Mouse (Mus musculus): ENCODE measurements around the gene Tmprss11e. TPM values are rescaled to one million over a fixed set of nuclear protein-coding genes. Genes with fewer than 3 reads are reported as not detected.

Tmprss11e gene
- polyA plus RNA-seq (2015; fragmentation: Nextera tagmentation; extraction: Ambion mirVana): not detected in 2 replicates

DNA sequence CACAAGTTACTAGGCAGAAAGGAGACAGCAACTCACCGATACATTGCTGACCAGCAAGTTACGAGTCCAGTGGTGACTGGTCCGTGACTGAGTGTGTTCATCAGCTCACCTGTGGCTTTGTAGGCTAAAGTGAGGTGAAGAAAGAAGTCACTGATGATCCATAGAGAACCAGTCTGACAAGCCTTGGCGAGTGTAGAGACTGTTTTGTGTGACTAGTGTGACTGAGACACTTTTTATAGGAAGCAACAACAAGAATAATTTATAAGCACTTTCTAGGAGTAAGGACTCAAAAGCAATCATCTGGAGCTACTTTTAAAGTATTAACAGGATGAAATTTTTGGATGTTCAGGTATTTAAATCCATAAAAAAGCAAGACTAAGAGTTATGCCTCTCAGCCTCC lies at the start of gene Tmprss11e:
TSS of gene Tmprss11e (minus strand) at position 101 of the 400 bp plus-strand sequence.
- no peak within 1 kb of the TSS for H3K9ac ChIP-seq
- no peaks in the 10 kb centered on the region for H3K4me1 ChIP-seq (replicated peaks)
- H3K4me2 ChIP-seq (replicated peaks): no peak within 1 kb of the TSS
- H3K4me3 ChIP-seq (replicated peaks): no peak within 1 kb of the TSS
- no peak within 1 kb of the TSS for H3K27ac ChIP-seq
- no peaks in the 10 kb centered on the region for H3K27me3 ChIP-seq (replicated peaks)
- no peaks in the 10 kb centered on the region for H3K36me3 ChIP-seq
- 80% methylated on average over 4 of the region's 4 CpGs for WGBS
- no peaks in the 10 kb centered on the region for H3K9me3 ChIP-seq
- no peak for ATAC-seq

DNA sequence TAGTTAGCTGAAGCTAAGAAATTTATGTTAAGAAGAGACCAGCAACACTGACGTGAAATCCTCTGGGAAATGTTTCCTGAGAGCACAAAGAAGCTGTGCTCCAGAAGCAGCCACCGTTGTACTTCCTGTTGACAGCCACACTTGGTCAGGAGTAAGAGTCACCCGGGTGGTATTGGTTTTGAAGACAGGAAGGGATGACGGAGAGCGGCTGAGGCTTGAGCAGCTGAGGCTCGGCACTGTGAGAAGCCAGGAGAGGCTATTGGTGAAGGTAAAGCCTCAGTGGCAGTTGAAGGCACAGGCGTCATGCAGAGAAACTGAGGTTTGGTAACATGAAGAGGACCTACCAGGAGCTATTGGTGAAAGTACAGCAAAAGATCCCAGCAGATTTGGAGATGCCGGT lies 47.2 kb upstream of the Tmprss11e start:
- no peaks in the 10 kb centered on the region for H3K27me3 ChIP-seq (replicated peaks)
- 64% methylated on average over 8 of the region's 8 CpGs for WGBS
- H3K4me1 ChIP-seq (replicated peaks): no peaks in the 10 kb centered on the region
- no peak overlapping the region for H3K4me2 ChIP-seq (replicated peaks)
- H3K4me3 ChIP-seq (replicated peaks): no peak overlapping the region
- ATAC-seq: no peak
- H3K9me3 ChIP-seq: no peaks in the 10 kb centered on the region
- H3K9ac ChIP-seq: no peak overlapping the region
- no peaks in the 10 kb centered on the region for H3K36me3 ChIP-seq
- H3K27ac ChIP-seq: no peak overlapping the region

DNA sequence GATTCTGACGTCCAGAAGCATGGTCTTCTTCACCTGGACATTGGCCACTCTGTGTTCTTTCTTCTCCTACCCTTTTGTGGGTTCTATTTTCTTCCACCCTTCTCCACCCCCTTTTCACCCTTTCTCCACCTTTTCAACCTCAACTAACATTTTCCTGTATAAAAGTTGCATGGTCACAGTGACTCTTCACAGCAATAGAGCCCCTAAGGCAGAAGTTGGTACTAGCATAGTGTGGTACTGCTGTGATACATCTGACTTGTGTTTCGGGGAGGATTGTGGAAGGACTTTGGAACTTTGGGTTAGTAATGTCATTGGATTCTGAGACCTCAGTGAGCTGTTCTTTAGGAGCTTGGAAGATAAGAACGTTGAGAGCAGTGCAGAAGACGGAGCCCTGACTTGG lies 46.6 kb upstream of the Tmprss11e start:
- Histone ChIP-seq H3K4me3 (replicated peaks) (no peak overlapping the region), H3K9ac (no peak overlapping the region), H3K36me3 (no peaks in the 10 kb centered on the region), H3K4me2 (replicated peaks) (no peak overlapping the region), H3K27me3 (replicated peaks) (no peaks in the 10 kb centered on the region), H3K9me3 (no peaks in the 10 kb centered on the region), H3K4me1 (replicated peaks) (no peaks in the 10 kb centered on the region), H3K27ac (no peak overlapping the region)
- no peak for ATAC-seq
- WGBS: 58% methylated on average over 4 of the region's 4 CpGs

DNA sequence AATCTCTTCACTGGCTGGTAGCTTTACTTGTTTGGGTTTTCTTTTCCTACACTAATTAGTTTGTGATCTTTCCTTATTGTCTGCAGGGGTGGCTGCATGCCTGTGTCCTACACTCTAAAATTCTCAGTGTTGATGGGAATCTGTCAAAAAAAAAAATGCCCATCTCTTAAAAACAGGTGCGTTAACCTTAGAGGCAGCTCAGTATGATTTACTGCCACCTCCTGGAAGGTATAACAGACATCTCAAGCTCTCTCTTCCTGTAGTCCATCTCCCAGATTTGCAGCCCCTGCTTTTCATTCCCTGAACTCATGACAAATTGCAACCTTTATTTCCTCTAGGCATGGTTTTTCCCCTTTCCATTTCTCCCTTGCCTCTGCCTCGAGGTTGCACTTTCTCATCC lies 44.3 kb upstream of the Tmprss11e start:
- Histone ChIP-seq H3K27me3 (replicated peaks) (no peaks in the 10 kb centered on the region), H3K9ac (no peak overlapping the region), H3K9me3 (no peaks in the 10 kb centered on the region), H3K4me3 (replicated peaks) (no peak overlapping the region), H3K4me1 (replicated peaks) (no peaks in the 10 kb centered on the region), H3K27ac (no peak overlapping the region), H3K36me3 (no peaks in the 10 kb centered on the region), H3K4me2 (replicated peaks) (no peak overlapping the region)
- ATAC-seq: no peak
- 31% methylated on average over 2 of the region's 2 CpGs for WGBS

DNA sequence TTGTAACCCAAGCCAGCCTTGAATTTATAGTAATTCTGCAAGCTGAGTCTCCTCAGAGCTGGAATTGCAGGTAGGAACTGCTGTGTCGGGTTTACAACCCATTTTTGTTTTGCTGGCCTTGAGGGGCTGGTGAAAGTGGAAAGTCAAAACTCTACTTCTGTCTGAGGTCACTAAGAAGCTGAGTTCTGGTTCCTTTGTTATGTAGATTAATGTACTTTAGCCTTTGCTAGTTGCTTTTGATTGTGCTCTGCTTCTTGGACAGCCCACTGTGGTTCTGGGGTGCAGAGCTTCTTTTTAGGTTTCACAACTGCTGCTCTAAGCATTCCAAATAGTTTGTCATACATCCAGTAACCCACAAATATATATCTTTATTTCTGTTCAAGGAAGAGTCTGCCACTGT lies 41.2 kb upstream of the Tmprss11e start:
- Histone ChIP-seq H3K4me2 (replicated peaks) (no peak overlapping the region), H3K36me3 (no peaks in the 10 kb centered on the region), H3K9ac (no peak overlapping the region), H3K4me3 (replicated peaks) (no peak overlapping the region), H3K27ac (no peak overlapping the region), H3K9me3 (no peaks in the 10 kb centered on the region), H3K27me3 (replicated peaks) (no peaks in the 10 kb centered on the region), H3K4me1 (replicated peaks) (no peaks in the 10 kb centered on the region)
- WGBS: 49% methylated on average over 1 of the region's 1 CpGs
- ATAC-seq: no peak

DNA sequence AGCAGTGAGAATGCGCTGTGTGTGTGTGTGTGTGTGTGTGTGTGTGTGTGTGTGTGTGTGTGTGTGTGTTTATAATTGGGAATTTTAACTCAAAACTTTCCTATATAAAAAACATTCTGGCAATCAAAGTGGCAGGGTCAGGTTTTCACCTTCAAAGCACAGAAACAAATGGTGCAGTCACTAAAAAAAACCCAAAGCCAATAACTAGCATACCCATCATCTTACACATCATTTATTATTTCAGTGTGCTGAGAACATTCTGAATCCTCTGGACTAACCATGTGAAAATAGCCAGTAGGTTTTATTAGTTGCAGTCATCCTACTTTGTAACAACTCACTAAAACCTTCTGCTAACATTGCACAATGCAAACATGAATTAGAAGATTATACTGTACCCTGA lies 38.6 kb upstream of the Tmprss11e start:
- Histone ChIP-seq H3K9ac (no peak overlapping the region), H3K27me3 (replicated peaks) (no peaks in the 10 kb centered on the region), H3K4me3 (replicated peaks) (no peak overlapping the region), H3K36me3 (no peaks in the 10 kb centered on the region), H3K4me2 (replicated peaks) (no peak overlapping the region), H3K9me3 (no peaks in the 10 kb centered on the region), H3K27ac (no peak overlapping the region), H3K4me1 (replicated peaks) (no peaks in the 10 kb centered on the region)
- ATAC-seq: no peak
- 71% methylated on average over 1 of the region's 1 CpGs for WGBS

DNA sequence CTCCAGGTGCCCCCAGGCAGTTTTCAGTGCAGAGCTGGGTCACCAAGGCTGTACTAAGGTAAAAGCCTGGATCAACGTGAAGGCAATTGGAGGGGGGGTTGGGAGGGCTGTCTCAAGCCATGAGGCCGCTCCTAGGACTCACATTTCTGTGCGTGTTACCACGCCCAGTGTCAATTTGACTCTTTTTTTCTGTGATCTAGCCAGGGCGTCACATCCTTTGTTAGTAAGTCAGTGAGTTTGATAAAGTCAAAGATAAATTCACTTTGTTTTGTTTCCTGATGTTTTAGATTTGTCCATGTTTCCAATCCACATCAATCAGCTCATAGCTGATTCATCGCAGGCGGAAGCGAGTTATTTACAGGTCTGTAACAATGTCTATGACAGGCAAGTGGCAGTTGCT lies 37.4 kb upstream of the Tmprss11e start:
- Histone ChIP-seq H3K9ac (no peak overlapping the region), H3K4me2 (replicated peaks) (no peak overlapping the region), H3K9me3 (no peaks in the 10 kb centered on the region), H3K27ac (no peak overlapping the region), H3K4me1 (replicated peaks) (no peaks in the 10 kb centered on the region), H3K27me3 (replicated peaks) (no peaks in the 10 kb centered on the region), H3K4me3 (replicated peaks) (no peak overlapping the region), H3K36me3 (no peaks in the 10 kb centered on the region)
- WGBS: 58% methylated on average over 8 of the region's 8 CpGs
- peak; percentile 43; the same call in 1 of the 2 replicates for ATAC-seq

DNA sequence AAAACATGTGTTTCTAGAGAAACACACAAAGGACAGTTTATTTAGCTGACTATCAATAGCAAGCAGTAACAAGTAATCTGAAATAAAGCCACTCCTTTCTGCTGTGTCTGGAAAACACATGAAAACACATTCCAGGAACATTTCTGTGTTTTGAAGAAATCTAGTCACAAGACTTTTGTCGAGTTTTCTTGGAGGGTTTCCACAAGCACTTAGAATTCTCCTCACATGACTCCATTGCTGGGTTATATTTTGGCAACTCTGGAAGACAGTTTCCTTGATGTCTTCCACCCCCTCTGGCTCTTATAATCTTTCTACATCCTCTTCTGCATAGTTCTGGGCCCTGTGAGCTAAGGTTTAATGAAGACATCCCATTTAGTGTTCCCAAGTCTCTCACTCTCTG lies 32.9 kb upstream of the Tmprss11e start:
- Histone ChIP-seq H3K9me3 (no peaks in the 10 kb centered on the region), H3K9ac (no peak overlapping the region), H3K4me1 (replicated peaks) (no peaks in the 10 kb centered on the region), H3K27me3 (replicated peaks) (no peaks in the 10 kb centered on the region), H3K36me3 (no peaks in the 10 kb centered on the region), H3K4me2 (replicated peaks) (no peak overlapping the region), H3K4me3 (replicated peaks) (no peak overlapping the region), H3K27ac (no peak overlapping the region)
- WGBS: 48% methylated on average over 1 of the region's 1 CpGs
- no peak for ATAC-seq

DNA sequence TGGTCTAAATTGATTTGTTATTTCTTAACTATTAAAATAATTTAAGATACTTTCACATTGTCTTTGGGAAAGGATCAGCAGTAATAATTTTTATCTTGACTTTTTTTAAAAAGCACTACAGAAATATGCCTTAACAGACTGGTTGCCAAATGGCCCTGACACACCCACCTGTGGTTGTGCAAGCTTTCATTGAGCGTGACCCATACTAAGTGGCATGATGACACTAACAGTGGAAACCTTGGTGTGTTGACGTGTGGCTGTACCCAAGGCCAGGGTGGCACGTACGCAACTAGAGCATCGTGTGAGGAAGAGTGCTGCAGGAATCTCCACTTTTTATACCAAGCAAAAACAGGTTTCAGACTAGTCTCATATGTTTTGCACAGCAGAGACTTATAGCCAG lies 31.3 kb upstream of the Tmprss11e start:
- ATAC-seq: no peak
- Histone ChIP-seq H3K4me3 (replicated peaks) (no peak overlapping the region), H3K9ac (no peak overlapping the region), H3K4me1 (replicated peaks) (no peaks in the 10 kb centered on the region), H3K36me3 (no peaks in the 10 kb centered on the region), H3K27ac (no peak overlapping the region), H3K4me2 (replicated peaks) (no peak overlapping the region), H3K9me3 (no peaks in the 10 kb centered on the region), H3K27me3 (replicated peaks) (no peaks in the 10 kb centered on the region)
- 89% methylated on average over 5 of the region's 5 CpGs for WGBS

DNA sequence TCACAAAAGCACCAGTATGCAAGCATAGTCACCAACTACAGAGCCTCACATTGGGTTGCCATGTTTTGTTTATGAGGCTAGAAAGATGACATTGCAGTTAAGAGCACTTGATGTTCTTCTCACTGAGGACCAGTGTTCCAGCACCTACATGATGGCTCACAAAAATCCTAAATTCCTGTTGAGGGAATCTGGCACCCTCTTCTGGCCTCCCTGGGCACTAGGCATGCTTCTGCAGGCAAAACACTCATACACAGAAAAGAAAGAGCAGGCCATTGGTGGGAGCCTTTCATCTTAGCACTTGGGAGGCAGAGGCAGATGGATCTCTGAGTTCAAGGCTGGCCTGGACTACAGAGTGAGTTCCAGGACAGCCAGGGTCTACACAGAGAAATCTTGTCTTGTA lies 25.4 kb upstream of the Tmprss11e start:
- Histone ChIP-seq H3K9me3 (no peaks in the 10 kb centered on the region), H3K4me3 (replicated peaks) (no peak overlapping the region), H3K4me1 (replicated peaks) (no peaks in the 10 kb centered on the region), H3K27me3 (replicated peaks) (no peaks in the 10 kb centered on the region), H3K4me2 (replicated peaks) (no peak overlapping the region), H3K36me3 (no peaks in the 10 kb centered on the region), H3K27ac (no peak overlapping the region), H3K9ac (no peak overlapping the region)
- ATAC-seq: no peak

DNA sequence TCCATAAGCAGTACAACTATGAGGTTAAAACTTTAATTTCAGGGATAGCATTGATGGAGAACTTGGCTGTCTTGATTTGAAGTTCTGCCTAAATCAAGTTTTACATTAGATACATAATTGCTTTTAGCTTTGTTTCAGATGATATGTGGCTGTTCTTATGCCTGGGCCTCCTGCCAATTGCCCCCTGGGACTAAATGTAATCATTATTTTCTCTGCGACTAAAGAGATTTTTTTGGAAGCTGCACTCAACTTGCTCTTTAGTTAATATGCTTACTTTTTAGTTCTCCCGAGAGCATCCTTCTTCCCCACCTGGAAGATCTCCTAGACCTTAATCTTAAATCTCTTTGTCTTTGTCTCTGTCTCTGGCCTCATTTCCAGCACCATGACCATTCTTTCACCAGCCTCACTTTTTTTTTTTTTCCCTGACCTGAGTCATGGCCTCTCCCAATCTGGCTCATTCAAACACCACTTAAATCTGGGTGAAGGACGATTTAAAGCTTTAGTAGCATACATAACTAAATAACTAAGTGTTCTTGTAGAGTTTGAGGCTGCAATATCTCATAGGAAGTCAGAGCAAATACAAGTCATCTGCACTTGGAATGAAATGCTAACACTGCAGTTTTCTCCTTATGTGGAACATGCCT lies 23.5 kb upstream of the Tmprss11e start:
- Histone ChIP-seq H3K4me1 (replicated peaks) (no peaks in the 10 kb centered on the region), H3K9me3 (no peaks in the 10 kb centered on the region), H3K4me2 (replicated peaks) (no peak overlapping the region), H3K9ac (no peak overlapping the region), H3K27ac (no peak overlapping the region), H3K27me3 (replicated peaks) (no peaks in the 10 kb centered on the region), H3K4me3 (replicated peaks) (no peak overlapping the region), H3K36me3 (no peaks in the 10 kb centered on the region)
- peak; percentile 65; the same call in 1 of the 2 replicates for ATAC-seq
- WGBS: 40% methylated on average over 3 of the region's 3 CpGs

DNA sequence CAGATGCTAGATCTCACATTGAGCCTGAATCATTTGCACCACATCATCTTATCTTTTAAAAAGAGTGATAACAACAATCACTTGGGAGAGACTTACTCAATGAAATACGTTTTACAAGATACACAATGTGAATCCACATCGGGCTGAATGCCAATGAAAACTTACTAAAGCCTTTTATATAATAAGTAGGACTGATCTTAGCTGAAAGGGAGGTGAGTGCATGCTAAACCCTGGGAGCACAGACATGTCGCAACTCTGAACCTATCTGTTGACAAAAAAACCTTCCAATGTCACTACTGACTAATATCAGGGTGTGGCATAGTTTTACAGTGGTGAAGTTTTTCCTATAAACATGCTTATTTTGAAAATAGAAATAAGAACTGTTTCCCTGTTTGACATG lies 2.8 kb downstream of the Tmprss11e start:
- no peak overlapping the region for H3K4me3 ChIP-seq (replicated peaks)
- no peak overlapping the region for H3K4me2 ChIP-seq (replicated peaks)
- no peak overlapping the region for H3K27ac ChIP-seq
- no peaks in the 10 kb centered on the region for H3K27me3 ChIP-seq (replicated peaks)
- H3K9ac ChIP-seq: no peak overlapping the region
- no peaks in the 10 kb centered on the region for H3K4me1 ChIP-seq (replicated peaks)
- 61% methylated on average over 3 of the region's 3 CpGs for WGBS
- no peaks in the 10 kb centered on the region for H3K9me3 ChIP-seq
- H3K36me3 ChIP-seq: no peaks in the 10 kb centered on the region
- ATAC-seq: no peak

DNA sequence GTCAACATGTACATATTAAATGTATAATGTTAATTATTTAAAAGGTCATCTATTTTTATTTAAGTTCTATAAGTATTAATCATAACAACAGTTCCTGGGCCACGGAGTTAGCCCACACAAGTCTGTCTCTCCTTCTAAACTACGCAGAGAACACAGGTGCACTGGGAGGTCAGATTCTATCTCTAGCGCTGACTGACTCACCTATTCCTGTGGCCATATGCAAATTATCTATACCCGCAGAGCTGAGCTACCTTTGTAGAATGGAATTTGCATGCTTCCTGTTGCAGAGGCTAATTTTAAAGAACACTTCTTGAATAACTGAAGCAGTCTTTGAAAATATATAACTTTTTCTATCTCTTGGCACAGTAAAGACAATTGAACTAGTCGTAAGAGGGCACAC lies 4.5 kb downstream of the Tmprss11e start:
- 73% methylated on average over 5 of the region's 5 CpGs for WGBS
- Histone ChIP-seq H3K4me1 (replicated peaks) (no peaks in the 10 kb centered on the region), H3K4me3 (replicated peaks) (no peak overlapping the region)

More for the DNA sequence above, 4.5 kb downstream of the Tmprss11e start:
- Histone ChIP-seq H3K36me3 (no peaks in the 10 kb centered on the region), H3K27ac (no peak overlapping the region), H3K9ac (no peak overlapping the region), H3K27me3 (replicated peaks) (no peaks in the 10 kb centered on the region), H3K4me2 (replicated peaks) (no peak overlapping the region), H3K9me3 (no peaks in the 10 kb centered on the region)
- ATAC-seq: no peak

Data from intestine, embryonic 15.5 days (tissue).